Mouse (Mus musculus) ES-E14 (cell line): Measurements from ENCODE around the gene Tln1. TPM values are rescaled to one million over a fixed set of nuclear protein-coding genes. Genes with fewer than 3 reads are reported as not detected.

Source experiments
- DNase-seq: peaks from one replicate; pipeline ENCODE4 v3.0.0-alpha.2; 2013; ENCODE audit warnings: low read depth, low spot score
- H3K27ac ChIP-seq: 2 replicates; pipeline ENCODE4 v1.5.1; 2012; ENCODE audit warnings: low read depth, mild to moderate bottlenecking, low read length, moderate library complexity, mixed read lengths; ENCODE audit not compliant: poor library complexity, insufficient read depth, severe bottlenecking
- H3K36me3 ChIP-seq: 2 replicates; pipeline ENCODE4 v1.6.1; 2012; ENCODE audit warnings: mild to moderate bottlenecking, low read length, moderate library complexity, mixed read lengths; ENCODE audit not compliant: control insufficient read depth, poor library complexity, insufficient read depth, severe bottlenecking
- H3K4me1 ChIP-seq, 2 experiments: fragments of 150-350 bp in 1 of 2; sonication (generic) in 1 of 2; 2 replicates each; pipeline ENCODE4 v1.6.1; 2012; ENCODE audit warnings: low read length in 2 of 2, mild to moderate bottlenecking in 1 of 2, mixed read lengths in 1 of 2; ENCODE audit not compliant: control insufficient read depth in 2 of 2, insufficient read depth in 2 of 2, poor library complexity in 1 of 2
- H3K4me3 ChIP-seq, 2 experiments: fragments of 150-350 bp in 1 of 2; sonication (generic) in 1 of 2; 2 replicates each; pipeline ENCODE4 v1.5.1; 2012; ENCODE audit warnings: low read length in 2 of 2, low read depth in 1 of 2, mild to moderate bottlenecking in 1 of 2, mixed read lengths in 1 of 2; ENCODE audit not compliant: insufficient read depth in 1 of 2, poor library complexity in 1 of 2, severe bottlenecking in 1 of 2
- H3K9ac ChIP-seq: 2 replicates; pipeline ENCODE4 v1.6.1; 2012; ENCODE audit warnings: low read depth, mild to moderate bottlenecking, low read length, mixed read lengths; ENCODE audit not compliant: poor library complexity, insufficient read depth, severe bottlenecking
- H3K9me3 ChIP-seq: fragments of 150-350 bp; sonication (generic); 2 replicates; pipeline ENCODE4 v1.6.1; 2012; ENCODE audit warnings: low read depth, mild to moderate bottlenecking, low read length; ENCODE audit not compliant: control insufficient read depth, insufficient read depth
- CHD2 ChIP-seq: IDR thresholded peaks from 2 replicates; pipeline ENCODE4 v1.6.1; 2014; ENCODE audit warnings: mild to moderate bottlenecking, low read depth, low read length, inconsistent platforms
- HCFC1 ChIP-seq: IDR thresholded peaks from 2 replicates; pipeline ENCODE4 v1.6.1; 2012; ENCODE audit warnings: low read length, inconsistent platforms, borderline replicate concordance; ENCODE audit not compliant: insufficient read depth
- MAFK ChIP-seq: IDR thresholded peaks from 2 replicates; pipeline ENCODE4 v1.6.1; 2014; ENCODE audit warnings: mild to moderate bottlenecking, low read depth, low read length, inconsistent platforms; ENCODE audit not compliant: insufficient read depth
- ZC3H11A ChIP-seq: IDR thresholded peaks from 2 replicates; pipeline ENCODE4 v1.6.1; 2012; ENCODE audit warnings: low read depth, mild to moderate bottlenecking, inconsistent platforms, low read length, borderline replicate concordance
- ZNF384 ChIP-seq: IDR thresholded peaks from 2 replicates; pipeline ENCODE4 v1.6.1; 2012; ENCODE audit warnings: low read depth, low read length, inconsistent platforms
- in situ Hi-C, 2 experiments: fragments of 600-800 bp; cut with MboI; formaldehyde crosslinking; loops; one replicate each; pipeline ENCODE4 v1.15.1; 2025; ENCODE audit warnings: low sequenced_read_pairs in 2 of 2, inconsistent platforms in 1 of 2; ENCODE audit not compliant: unreplicated experiment in 2 of 2
- total RNA-seq: library from RNA; depleted of rRNA; stranded (reverse); fragments of 300-350 nt; gene quantifications from 2 replicates; pipeline ENCODE4 v1.2.3, GENCODE M21; 2012

Gene Tln1
- total RNA-seq, 1 experiment, result 105 TPM

- Histone ChIP-seq H3K9me3 (no peaks in the 10 kb centered on the region), H3K27ac (no peak overlapping the region), H3K4me3 (no peak overlapping the region), H3K36me3 (peaks cover 12% of the 10 kb centered on the region; the same call in 1 of the 2 replicates), H3K4me1 (peaks cover 3 to 25% of the 10 kb centered on the region in 2 experiments; a peak in 3 of 4 replicates), H3K9ac (no peak overlapping the region)
- TF ChIP-seq HCFC1, result no peak
- no peak for TF ChIP-seq MAFK
- in situ Hi-C loops, result no loop called here
- DNase-seq, result no peak
Measured at GRCm38 (mm10) chr4:43513300-43513699, 49.2 kb downstream of the Tln1 start.

- DNase-seq, result no peak
- H3K9me3 ChIP-seq, result no peaks in the 10 kb centered on the region
- H3K4me1 ChIP-seq, result peaks cover 3 to 28% of the 10 kb centered on the region in 2 experiments; a peak in 3 of 4 replicates
- H3K4me3 ChIP-seq, result no peak overlapping the region
- H3K36me3 ChIP-seq, result peaks cover 7% of the 10 kb centered on the region; the same call in 1 of the 2 replicates
- H3K27ac ChIP-seq, result no peak overlapping the region
- in situ Hi-C loops, result no loop called here
- no peak for TF ChIP-seq MAFK
- TF ChIP-seq ZC3H11A, result no peak
- TF ChIP-seq CHD2, result no peak
- TF ChIP-seq ZNF384, result no peak
- TF ChIP-seq HCFC1, result no peak
- no peak overlapping the region for H3K9ac ChIP-seq
Measured at GRCm38 (mm10) chr4:43512653-43513052, 49.8 kb downstream of the Tln1 start.

- H3K9me3 ChIP-seq, result no peaks in the 10 kb centered on the region
- in situ Hi-C loops, result no loop called here
- H3K9ac ChIP-seq, result no peak overlapping the region
- no peak overlapping the region for H3K27ac ChIP-seq
- peaks cover 3 to 28% of the 10 kb centered on the region in 2 experiments; a peak in 3 of 4 replicates for H3K4me1 ChIP-seq
- TF ChIP-seq MAFK (no peak), ZNF384 (no peak), ZC3H11A (no peak), CHD2 (no peak), HCFC1 (no peak)
- H3K36me3 ChIP-seq, result peaks cover 7% of the 10 kb centered on the region; the same call in 1 of the 2 replicates
- no peak overlapping the region for H3K4me3 ChIP-seq
- DNase-seq, result no peak
Measured at GRCm38 (mm10) chr4:43511675-43512454, 50.6 kb downstream of the Tln1 start.

GRCm38 (mm10) chr4:43509109-43509508 is 53.4 kb downstream of the Tln1 start:
- H3K9ac ChIP-seq, result no peak overlapping the region

More at GRCm38 (mm10) chr4:43509109-43509508, 53.4 kb downstream of the Tln1 start:
- in situ Hi-C loops, result no loop called here
- no peak for DNase-seq
- TF ChIP-seq ZC3H11A, result no peak
- no peak for TF ChIP-seq MAFK
- no peak for TF ChIP-seq HCFC1
- TF ChIP-seq CHD2, result no peak
- no peak for TF ChIP-seq ZNF384
- Histone ChIP-seq H3K4me1 (peaks cover 3 to 23% of the 10 kb centered on the region in 2 experiments; a peak in 3 of 4 replicates), H3K27ac (no peak overlapping the region), H3K9me3 (no peaks in the 10 kb centered on the region), H3K36me3 (no peaks in the 10 kb centered on the region), H3K4me3 (peak overlapping the region; percentile 53 to 55; a peak in 2 of 4 replicates)
